Mouse (Mus musculus): ENCODE results near the gene Gm20390.
A peak's percentile ranks its signal among the peaks of the same experiment; 100 is the strongest.

Gene Gm20390

DNA sequence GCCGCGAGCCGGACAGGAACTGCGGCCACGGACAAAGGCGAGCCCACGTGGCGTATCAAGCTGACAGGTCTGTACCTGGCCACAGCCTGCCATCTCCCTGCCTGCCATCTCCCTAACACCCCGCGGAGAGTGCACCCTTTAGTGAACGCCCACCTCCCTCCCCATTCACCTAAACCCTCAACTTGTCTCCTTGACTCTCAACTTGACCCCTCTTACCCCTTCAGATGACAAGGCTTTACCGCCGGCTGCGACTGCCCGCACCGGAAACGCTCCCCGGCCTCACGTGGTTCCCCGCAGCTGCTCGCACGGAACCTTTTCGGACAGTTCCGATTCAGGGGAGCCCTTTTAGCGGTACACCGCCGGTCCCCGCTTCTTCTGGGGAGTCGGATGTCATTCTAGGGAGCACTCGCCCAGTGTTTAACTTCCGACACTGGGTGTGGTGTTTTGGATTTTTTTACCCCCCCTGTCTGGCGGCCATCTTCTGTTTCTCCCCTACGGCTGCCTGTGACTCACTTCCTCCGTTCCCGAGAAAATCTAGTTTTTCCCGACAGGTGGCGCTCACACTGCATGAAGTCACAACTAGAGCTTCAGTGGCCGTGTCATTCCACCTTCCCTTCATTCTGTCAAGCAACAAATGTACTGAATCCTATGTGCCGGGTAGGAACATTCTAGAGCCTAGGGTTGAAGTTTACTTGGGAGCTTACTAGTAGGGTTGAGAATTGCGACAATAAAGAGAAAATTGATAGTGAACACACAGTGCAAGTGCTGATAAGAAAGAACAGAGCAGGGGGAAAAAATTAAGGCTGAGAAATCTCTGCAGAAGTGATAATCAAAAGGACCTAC lies at the start of gene Gm20390, which contains the start of gene Nme1:
Gm20390 (minus strand) TSS at position 289 of the 843 bp plus-strand sequence.
Nme1 (minus strand) TSS at position 517 of the 843 bp plus-strand sequence.
- DNase-seq (ENCODE audit: low spot score) = peak; percentile 92

DNA sequence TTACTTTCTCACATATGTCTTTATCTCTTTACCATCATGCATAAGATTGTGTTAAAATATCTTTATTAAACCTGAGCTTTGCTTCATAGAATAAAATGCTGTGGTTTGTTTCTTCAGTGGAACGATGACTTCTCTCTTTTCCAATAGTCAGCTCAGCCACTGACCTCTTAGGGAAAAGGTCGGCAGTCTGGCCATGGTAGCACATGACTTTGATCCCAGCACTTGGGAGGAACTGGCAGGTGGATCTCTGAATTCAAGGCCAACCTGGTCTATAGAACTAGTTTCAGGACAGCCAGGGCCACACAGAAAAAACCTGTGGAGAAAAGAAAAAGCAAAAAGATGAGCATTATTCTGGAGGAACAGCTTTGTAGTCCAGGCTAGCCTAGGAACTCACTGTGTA lies 35.3 kb upstream of the Gm20390 start:
- DNase-seq (ENCODE audit: low spot score) = no peak

DNA sequence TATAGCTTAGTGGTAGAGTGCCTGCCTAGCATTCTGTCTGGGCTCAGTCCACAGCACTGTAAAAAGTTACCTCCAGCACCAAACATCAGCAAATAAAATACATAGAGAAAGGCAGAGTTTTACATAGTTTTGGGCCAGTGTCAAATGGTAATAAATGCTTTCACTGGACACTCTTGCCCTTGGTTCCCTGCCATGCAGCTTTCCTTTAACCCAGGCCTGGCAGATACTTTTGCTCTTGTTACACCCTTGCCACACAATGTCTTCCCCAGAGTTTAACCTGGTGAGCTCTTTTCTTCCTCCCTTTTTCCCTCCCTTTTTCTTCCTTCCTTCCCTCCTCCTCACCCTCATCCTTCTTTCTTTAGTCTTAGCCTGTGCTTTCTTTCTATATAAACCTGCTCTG lies 31.2 kb upstream of the Gm20390 start:
- DNase-seq (ENCODE audit: low spot score) = no peak

DNA sequence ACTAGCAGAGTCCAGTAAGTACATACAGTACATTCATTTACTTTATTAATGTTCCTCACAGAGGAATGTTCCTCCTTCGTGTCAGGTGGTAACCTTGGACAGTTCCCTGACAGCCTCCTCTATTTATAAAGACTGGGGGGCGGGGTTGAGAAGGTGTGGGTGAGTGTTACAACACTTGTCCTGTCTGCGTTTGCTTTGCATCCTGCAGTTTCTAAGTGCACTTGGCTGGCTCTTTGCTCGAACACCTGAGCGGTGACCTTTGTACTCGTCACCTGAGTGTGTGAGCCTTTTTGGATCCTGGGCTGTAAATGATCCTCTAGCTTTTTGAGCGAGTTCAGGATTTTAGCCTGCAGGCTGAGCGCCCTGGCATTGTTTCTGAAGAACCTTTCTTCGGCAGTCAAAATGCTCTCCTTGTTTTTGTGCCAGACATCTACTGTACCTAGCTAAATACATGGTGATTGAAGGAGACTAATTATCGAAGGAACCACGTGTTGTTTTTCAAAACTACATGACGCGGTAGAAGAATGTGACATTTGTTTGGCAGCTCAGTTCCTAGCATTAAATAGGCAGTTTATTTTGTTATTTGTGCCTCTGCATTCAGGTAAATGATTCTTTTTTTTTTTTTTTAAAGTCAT lies 29.2 kb upstream of the Gm20390 start:
- DNase-seq (ENCODE audit: low spot score) = no peak

DNA sequence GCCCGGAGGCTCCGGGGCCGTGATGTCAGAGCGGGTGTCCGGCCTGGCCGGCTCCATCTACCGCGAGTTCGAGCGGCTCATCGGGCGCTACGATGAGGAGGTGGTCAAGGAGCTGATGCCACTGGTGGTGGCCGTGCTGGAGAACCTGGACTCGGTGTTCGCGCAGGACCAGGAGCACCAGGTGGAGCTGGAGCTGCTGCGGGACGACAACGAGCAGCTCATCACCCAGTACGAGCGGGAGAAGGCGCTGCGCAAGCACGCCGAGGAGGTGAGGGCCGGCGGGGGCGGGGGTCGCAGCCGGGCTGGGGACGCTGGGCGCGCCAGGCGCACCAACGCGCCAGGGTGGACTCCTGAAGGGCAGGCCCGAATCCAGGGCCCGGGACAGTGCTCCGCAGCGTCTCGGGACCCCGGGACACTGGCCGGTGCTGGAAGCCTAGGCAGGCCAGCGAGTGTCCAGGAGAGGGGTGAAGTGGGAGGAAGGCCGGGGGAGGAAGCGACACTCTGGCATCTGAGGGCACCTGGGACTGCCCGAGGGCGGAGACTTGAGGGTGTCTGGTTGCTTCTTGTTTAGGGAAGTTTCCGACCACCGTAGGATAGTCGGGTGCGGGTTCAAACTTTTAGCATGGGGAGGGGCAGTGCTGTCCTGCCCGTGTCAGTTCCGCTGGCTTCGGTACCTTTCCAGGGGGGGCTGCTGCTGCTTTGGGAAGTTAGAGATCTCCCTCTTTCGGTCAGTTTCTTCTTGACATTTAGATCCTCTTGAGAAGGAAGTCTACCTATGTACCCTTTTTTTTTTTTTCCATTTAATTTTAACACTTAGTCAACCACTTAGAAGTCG lies 28.4 kb upstream of the Gm20390 start:
- peak; percentile 30 for DNase-seq (ENCODE audit: low spot score)

DNA sequence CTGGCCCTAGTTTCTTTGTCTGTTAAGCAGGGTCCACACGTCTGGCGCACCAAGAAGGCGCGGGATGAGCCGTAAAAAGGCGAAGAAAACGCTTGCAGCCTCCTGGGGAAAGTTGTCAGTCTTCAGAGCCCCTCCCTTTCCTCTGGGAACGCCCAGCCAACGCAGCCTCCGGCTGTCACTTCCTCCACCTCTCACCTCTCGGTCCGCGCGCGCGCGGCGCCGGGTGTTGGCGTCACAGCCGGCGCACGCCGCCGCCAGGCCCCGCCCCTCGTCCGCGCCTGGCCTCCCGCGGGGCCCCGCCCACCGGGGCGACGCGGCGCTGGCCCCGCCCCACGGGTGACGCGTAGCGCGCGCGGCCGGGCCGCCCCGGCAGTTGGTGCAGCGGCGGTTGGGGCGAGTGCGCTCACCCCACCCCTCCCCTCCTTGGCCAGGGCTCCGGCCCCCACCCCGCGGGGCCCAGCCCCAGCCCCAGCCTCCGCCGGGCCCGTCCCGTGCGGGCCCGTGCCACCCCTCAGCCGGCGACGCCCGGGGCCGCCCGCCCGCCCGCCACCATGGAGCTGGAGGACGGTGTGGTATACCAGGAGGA lies 27.7 kb upstream of the Gm20390 start, which contains the start of gene Spag9:
Spag9 (plus strand) TSS at position 372 of the 586 bp plus-strand sequence.
- DNase-seq (ENCODE audit: low spot score) = peak; percentile 84

DNA sequence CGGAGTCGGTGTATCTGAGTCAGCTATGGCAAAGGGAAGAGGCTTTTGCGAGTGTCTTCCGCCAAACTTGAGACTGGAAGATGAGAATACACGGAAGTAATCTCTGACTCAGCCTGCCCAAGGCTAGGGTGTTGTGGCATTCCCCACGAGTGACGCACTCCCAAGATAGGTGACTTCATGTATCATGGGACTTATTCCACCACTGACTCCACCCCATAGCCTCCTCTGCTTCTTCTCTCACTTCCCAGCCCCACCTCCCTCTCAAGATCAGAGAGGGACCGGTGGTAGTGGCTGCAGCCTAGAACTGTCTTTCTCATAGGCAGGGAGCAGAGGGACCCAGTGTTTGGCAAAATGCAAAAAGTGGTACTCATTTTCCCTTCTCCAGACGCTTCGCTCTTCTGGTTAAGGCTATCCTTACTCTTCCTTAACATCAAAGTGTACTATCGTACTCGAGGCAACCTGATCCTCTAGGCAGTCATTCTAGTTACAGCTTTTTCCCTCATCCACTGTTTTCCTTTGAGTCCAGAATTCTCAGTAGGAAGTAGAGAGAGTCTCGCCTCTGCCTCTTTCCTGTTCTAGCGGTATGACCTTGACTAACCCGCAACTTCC lies 27.1 kb upstream of the Gm20390 start:
- peak; percentile 45 for DNase-seq (ENCODE audit: low spot score)

DNA sequence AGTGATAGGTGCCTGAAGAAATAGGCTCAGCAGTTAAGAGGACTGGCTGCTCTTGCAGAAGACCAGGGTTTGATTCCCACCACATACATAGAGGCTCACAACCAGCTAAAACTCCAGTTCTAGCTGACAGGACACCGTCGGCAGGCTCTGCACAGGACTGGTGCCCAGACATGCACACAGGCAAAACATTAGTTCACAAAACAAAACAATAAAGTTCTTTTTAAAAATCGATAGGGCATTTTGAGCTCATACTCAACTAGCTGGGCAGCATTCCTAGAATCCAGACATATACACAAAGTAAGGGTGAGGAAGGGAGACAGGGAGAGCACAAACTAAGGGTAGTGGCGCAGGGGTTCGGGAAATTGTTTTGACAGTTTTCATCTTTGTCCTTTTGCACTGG lies 26.4 kb upstream of the Gm20390 start:
- DNase-seq (ENCODE audit: low spot score) = no peak

DNA sequence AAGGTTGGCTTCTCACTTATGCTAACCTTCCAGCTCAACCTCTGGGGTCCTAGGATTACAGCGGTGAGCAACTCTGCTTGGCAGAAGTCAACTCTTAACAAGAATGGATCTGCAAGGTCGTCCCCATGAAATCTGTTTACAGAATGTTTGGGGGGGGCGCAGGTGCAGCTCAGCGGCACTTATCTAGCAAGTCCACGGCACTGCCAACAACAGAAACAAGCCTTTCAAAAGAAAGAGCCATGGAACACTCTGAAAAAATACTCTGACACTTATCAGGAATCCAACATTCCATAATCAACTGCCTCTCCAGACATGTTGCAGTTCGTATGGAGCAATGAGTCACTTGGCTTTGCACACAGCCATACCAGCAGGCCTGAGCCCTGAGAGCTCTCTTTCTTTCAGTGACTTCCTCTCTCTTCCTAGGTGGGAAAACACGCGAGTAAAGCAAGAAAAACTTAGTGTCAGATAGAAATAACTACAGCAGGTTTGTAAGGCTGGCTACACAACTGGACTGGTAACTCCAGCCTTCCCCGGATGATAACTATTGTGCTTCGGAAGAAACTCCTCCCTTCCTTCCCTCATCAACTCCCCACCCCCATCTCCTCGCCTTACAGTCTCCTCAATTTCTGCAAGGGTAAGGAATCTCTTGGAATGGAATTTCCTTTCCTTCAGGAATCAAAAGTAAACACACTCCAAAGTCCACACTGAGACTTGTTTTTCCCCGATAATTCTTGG lies 20.4 kb upstream of the Gm20390 start:
- no peak for DNase-seq (ENCODE audit: low spot score)

DNA sequence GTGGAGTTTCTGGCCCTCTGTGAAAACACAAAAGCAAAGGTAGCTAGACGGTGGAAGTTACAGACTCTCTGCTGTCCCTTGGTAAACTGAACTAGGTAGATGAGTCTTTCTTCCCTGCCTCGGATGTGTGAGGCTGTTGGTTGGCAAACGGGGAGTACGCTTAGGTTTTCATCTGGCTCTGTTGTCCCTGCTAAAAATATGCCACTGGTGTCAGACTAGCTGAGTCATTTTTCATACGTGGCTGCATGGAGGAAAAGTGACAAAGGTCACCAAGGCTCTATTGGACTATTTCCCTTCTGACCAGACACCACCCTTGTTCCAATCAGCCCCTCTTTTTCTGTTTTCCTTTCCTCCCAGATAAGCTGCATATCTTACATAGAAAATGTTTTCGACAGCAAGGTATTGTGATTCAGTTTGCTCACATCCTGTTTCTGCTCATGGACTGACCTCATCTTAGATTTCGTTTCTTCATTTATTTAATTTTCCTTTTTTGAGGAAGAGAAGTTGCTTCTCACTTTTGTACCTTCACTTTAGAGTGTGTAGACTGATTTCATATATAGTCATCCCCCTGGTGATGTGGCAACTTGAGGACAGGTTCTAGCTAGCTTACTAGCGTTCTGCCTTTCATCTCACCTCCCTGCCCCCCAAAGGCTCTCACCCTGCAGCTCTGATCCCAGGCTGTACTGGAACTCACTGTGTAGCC lies 19.7 kb upstream of the Gm20390 start:
- DNase-seq (ENCODE audit: low spot score) = no peak

DNA sequence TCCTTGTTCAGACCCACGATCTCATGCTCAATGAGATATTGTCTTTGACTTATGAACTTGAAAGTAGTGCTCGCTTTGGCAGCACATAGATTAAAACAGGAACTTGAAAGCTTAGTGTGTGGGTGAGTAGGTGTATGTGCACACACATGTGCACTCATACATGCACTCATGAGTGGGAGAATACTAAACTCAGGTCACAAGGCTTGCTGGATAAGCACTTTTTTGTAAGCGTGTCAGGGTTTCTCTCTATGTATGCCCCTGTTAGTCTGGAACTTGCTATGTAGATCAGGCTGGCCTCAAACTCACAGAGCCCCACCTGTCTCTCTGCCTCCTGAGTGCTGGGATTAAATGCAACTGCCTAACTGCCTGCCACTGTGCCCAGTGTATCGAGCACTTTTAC lies 18.9 kb upstream of the Gm20390 start:
- DNase-seq (ENCODE audit: low spot score) = no peak

DNA sequence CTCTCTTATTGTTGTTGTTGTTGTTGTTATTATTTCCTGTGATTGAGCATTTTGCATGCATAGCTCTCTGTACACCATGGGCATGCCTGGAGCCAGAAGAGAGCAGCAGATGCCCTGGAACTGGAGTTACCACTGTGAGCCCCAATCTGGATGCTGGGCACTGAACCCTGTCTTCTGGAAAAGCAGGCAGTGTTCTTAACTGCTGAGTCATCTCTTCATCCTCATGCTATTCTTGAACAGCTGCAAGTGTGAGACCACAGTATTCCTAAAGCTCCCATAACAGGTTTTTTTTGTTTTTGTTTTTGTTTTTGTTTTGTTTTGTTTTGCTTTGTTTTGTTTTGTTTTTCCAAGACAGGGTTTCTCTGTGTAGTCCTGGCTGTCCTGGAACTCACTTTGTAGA lies 18.2 kb upstream of the Gm20390 start:
- DNase-seq (ENCODE audit: low spot score) = no peak

DNA sequence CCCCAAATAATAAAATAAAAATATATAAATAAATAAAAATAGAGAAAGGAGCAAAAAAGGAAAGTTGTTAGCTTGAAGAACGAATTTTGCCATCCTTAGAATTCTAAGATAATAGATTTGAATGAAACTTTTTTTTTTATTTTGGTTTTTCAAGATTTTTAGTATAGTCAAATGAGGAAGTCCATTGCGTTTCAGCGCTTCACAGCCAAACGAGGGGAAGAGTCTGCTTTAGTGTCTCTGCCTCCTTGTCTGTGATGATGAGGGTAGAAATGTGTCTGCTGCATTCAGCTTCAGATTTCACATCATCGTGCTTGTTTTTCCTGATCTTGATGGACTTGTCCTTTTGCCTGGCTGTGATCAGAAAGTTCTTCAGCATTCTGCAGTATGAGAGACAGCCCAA lies 17.2 kb upstream of the Gm20390 start:
- DNase-seq (ENCODE audit: low spot score) = no peak

DNA sequence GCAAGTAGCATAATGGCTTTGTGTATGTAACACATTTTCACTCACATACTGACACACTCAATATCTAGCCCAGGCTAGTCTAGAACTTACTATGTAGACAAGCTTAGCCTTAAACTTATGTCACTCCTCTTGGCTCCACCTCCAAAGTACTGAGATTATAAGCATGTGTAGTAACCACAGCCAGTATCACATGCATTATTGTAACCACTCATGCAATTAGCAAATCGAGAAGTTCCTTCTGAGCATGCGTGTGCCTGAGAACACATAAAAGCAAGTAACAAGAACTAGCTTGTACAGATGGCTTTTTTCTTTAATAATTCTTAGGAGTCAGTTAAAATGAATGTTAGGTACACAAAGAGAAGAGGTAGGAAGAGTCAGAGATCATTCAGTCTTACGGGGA lies 16.5 kb upstream of the Gm20390 start:
- no peak for DNase-seq (ENCODE audit: low spot score)

DNA sequence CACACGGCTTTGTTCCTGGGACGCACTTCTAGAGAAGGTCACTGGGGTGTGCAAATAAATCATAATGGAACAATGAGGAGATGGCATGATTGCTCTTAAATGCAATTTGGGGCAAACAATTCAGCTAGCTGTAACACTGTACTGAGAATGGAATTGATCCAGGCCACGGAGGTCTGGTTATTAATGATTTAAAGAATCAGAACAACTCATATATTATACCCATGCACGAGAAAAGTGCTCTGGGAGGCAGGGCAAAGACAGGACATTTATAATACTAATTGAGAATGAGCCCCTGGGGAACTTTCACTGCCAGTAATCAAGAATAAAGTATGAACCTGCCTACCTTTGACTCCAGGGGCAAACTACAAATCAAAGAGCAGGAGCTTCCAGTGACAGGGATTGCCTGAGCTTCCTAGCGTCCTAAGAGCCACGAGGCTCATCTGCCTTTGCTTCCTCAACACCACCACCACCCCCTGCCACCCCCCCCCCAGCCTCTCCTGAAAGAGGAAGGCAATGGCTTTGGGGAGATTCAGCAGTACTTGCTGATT lies 11.5 kb upstream of the Gm20390 start:
- DNase-seq (ENCODE audit: low spot score) = no peak

DNA sequence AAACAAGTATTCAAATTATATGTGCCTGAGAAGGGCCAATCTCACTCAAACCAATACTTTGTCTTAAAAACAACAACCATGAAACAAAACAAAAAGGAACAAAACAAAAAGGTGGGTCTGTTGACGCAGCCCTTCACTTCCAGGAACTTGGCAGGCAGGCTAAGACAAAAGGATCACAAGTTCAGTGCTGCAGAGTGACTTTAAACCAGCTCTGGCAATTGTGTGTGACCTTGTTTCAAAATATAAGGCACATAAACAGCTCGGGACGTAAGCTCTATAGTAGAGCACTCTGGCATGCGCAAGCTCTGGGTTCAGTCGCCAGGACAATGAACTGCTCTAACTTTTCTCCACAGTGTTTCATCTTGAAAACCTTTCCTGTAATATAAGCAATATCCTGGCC lies 4.9 kb upstream of the Gm20390 start:
- no peak for DNase-seq (ENCODE audit: low spot score)

DNA sequence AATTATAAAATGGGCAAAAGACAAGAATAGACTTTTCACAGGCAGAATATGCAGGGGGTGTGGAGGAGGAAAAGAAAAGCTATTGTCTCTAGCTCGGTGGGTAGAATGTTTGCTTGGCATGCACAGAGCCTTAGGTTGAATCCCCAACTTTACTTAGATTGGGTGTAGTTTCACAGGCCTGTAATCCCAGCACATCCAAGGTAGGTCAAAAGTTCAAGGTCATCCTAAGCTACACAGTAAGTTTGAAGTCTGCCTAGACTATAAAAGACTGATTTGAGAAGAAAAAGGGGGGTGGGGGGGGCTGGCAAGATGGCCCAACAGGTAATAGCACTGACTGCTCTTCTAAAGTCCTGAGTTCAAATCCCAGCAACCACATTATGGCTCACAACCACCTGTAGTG lies 1.7 kb upstream of the Gm20390 start:
- DNase-seq (ENCODE audit: low spot score) = no peak

DNA sequence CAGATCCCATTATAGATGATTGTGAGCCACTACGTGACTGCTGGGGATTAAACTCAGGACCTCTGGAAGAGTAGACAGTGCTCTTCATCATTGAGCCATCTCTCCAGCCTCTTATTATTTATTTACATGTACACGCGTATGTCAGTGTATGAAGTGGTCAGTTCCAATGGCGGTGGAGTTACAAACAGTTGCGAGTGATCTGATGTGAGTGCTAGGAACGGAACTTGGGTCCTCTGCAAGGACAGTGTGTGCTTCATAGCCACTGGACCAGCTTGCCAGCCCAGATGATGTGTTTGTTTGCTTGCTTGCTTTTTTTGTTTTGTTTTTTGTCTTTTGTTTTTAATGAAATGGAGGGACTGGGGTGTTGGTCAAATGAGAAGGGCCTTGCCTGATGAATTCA lies 1.1 kb upstream of the Gm20390 start:
- DNase-seq (ENCODE audit: low spot score) = no peak

DNA sequence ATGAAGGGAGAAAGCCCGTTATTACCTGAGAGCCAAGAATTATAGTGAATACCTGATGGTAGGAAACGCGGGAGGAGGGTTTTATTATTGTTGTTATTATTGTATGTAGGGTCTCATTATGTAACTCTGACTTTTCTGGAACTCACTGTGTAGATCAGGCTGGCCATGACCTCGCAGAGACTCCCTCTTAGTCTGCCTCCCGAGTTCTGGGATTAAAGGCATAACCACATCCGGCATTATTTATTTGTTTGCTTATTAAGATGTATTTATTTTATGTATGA lies 695 bp upstream of the Gm20390 start:
- DNase-seq (ENCODE audit: low spot score) = no peak

DNA sequence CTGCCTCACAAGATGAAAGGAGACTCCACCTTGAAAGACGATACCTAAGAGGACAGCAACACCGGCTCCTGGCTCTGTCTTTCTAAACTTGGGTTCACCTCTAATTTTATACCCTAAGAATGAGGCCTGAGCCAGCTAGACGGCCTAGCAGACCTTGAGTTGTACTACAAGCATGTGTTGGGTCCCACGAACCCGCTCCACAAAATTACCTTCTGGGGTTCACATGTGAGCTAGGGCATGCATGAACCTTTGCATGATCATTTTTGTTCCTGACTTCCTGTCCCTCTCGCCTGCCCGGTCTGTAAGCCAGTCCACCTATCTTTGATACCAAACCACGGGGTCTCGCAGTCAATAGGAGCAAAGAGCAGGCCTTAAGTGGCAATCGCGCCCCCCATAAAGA lies 712 bp downstream of the Gm20390 start:
- DNase-seq (ENCODE audit: low spot score) = no peak

All from ovary, postnatal 10 days (tissue).